Mouse (Mus musculus) heart, embryonic 11.5 days (tissue): ENCODE results near the gene Disp2. TPM values are rescaled to one million over a fixed set of nuclear protein-coding genes. Genes with fewer than 3 reads are reported as not detected.

Source experiments
- ATAC-seq: fragments of 200-750 bp; cut with Nextera tagmentation; replicated peaks from 2 replicates; pipeline ENCODE4 v1.8.0; 2017; ENCODE audit warnings: moderate library complexity; ENCODE audit not compliant: insufficient number of reproducible peaks, low FRiP score, low TSS enrichment
- H3K27ac ChIP-seq: fragments of 300-500 bp; sonication (generic); 2 replicates; pipeline ENCODE4 v1.5.1; 2014; ENCODE audit warnings: mild to moderate bottlenecking, low read depth, low read length
- H3K27me3 ChIP-seq: fragments of 300-500 bp; sonication (generic); 2 replicates; pipeline ENCODE4 v1.6.1; 2014; ENCODE audit warnings: mild to moderate bottlenecking, low read length, mixed read lengths; ENCODE audit not compliant: control insufficient read depth, insufficient read depth
- H3K36me3 ChIP-seq: fragments of 300-500 bp; sonication (generic); 2 replicates; pipeline ENCODE4 v1.6.1; 2014; ENCODE audit warnings: mild to moderate bottlenecking, low read length, moderate library complexity, mixed read lengths; ENCODE audit not compliant: control insufficient read depth, insufficient read depth
- H3K4me1 ChIP-seq: fragments of 300-500 bp; sonication (generic); 2 replicates; pipeline ENCODE4 v1.6.1; 2014; ENCODE audit warnings: low read length; ENCODE audit not compliant: control insufficient read depth, insufficient read depth
- H3K4me2 ChIP-seq: fragments of 300-500 bp; sonication (generic); 2 replicates; pipeline ENCODE4 v1.6.1; 2014; ENCODE audit warnings: mild to moderate bottlenecking, moderate library complexity
- H3K4me3 ChIP-seq: fragments of 300-500 bp; sonication (generic); 2 replicates; pipeline ENCODE4 v1.5.1; 2014; ENCODE audit warnings: low read depth, low read length
- H3K9ac ChIP-seq: fragments of 300-500 bp; sonication (generic); 2 replicates; pipeline ENCODE4 v1.6.1; 2014; ENCODE audit warnings: mild to moderate bottlenecking, low read depth, low read length, moderate library complexity
- H3K9me3 ChIP-seq: fragments of 300-500 bp; sonication (generic); replicated peaks from 2 replicates; pipeline ENCODE4 v1.6.1; 2016; ENCODE audit warnings: low read length; ENCODE audit not compliant: control insufficient read depth
- WGBS: fragments of 180-500 bp; shearing (Covaris S2); extraction: QIAGEN DNeasy Blood & Tissue Kit; methylation state at CpG from one replicate; pipeline ENCODE4 v1.1.7; 2014; ENCODE audit not compliant: insufficient replicate concordance; 5-methylcytosine and 5-hydroxymethylcytosine counted together
- polyA plus RNA-seq: library from polyadenylated mRNA; unstranded; fragments of >200 nt; fragmentation: Nextera tagmentation; extraction: Ambion mirVana; gene quantifications from 2 replicates; pipeline ENCODE4 v1.2.1, GENCODE M21; 2014

Gene Disp2
- polyA plus RNA-seq, 1 experiment from 2014 or later = 0.21 TPM

GRCm38 (mm10) chr2:118789501-118789900 is 10.0 kb downstream of the Disp2 start:
- Histone ChIP-seq H3K9me3 (no peaks in the 10 kb centered on the region), H3K4me2 (no peak overlapping the region), H3K4me1 (peaks cover 10% of the 10 kb centered on the region; the same call in 1 of the 2 replicates), H3K27me3 (peaks cover 19% of the 10 kb centered on the region), H3K27ac (no peak overlapping the region), H3K4me3 (no peak overlapping the region), H3K9ac (no peak overlapping the region), H3K36me3 (no peaks in the 10 kb centered on the region)
- 83% methylated on average over 11 of the region's 11 CpGs for WGBS
- ATAC-seq = no peak

DNA sequence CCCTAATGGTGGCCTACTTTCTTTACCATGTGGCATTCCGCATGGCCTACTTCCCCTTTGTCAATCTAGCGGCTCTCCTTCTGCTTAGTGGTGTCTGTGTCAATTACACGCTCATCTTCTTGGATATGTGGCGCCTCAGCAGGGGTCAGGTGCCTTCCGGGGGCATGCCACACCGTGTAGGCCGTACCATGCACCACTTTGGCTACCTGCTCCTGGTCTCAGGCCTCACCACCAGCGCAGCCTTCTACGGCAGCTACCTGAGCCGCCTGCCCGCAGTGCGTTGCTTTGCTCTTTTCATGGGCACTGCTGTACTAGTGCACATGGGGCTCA is 10.7 kb downstream of the Disp2 start:
- Histone ChIP-seq H3K27ac (no peak overlapping the region), H3K9ac (no peak overlapping the region), H3K36me3 (no peaks in the 10 kb centered on the region), H3K4me1 (peaks cover 10% of the 10 kb centered on the region; the same call in 1 of the 2 replicates), H3K4me3 (peak overlapping the region; percentile 18; the same call in 1 of the 2 replicates), H3K27me3 (peaks cover 19% of the 10 kb centered on the region), H3K4me2 (peak overlapping the region; percentile 48), H3K9me3 (no peaks in the 10 kb centered on the region)
- WGBS = 52% methylated on average over 12 of the region's 12 CpGs
- no peak for ATAC-seq

- Histone ChIP-seq H3K27ac (no peak overlapping the region), H3K36me3 (no peaks in the 10 kb centered on the region), H3K4me3 (peak overlapping the region; percentile 18; the same call in 1 of the 2 replicates), H3K27me3 (peaks cover 19% of the 10 kb centered on the region), H3K4me2 (peak overlapping the region; percentile 48), H3K9ac (no peak overlapping the region), H3K9me3 (no peaks in the 10 kb centered on the region), H3K4me1 (peaks cover 10% of the 10 kb centered on the region; the same call in 1 of the 2 replicates)
- peak; percentile 65; the same call in 1 of the 2 replicates for ATAC-seq
- 26% methylated on average over 44 of the region's 44 CpGs for WGBS
These were observed 11.3 kb downstream of the Disp2 start for GRCm38 (mm10) chr2:118790551-118791525.

DNA sequence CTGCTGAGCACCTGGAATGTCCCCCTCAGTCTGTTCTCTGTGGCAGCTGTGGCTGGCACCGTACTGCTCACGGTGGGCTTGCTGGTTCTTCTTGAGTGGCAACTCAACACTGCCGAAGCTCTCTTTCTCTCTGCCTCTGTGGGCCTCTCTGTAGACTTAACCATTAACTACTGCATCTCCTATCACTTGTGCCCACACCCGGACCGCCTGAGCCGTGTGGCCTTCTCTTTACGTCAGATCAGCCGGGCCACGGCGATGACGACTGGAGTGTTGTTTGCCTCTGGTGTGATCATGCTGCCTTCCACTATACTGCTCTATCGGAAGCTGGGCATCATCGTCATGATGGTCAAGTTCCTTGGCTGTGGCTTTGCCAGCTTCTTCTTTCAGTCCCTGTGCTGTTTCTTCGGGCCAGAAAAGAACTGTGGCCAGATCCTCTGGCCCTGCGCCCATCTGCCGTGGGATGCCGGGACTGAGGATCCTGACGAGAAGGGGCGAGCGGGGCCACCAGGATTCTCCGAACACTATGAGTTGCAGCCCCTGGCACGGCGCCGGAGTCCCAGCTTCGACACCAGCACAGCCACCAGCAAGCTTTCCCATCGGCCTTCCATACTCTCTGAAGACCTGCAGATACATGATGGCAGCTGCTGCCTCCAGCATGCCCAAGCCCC is 12.2 kb downstream of the Disp2 start:
- Histone ChIP-seq H3K4me2 (no peak overlapping the region), H3K9me3 (no peaks in the 10 kb centered on the region), H3K27me3 (peaks cover 17% of the 10 kb centered on the region), H3K36me3 (no peaks in the 10 kb centered on the region), H3K4me3 (no peak overlapping the region), H3K4me1 (peaks cover 10% of the 10 kb centered on the region; the same call in 1 of the 2 replicates), H3K9ac (no peak overlapping the region), H3K27ac (no peak overlapping the region)
- WGBS = 88% methylated on average over 26 of the region's 26 CpGs
- no peak for ATAC-seq

GRCm38 (mm10) chr2:118792259-118792613 is 12.7 kb downstream of the Disp2 start:
- peaks cover 17% of the 10 kb centered on the region for H3K27me3 ChIP-seq
- no peak for ATAC-seq
- no peak overlapping the region for H3K27ac ChIP-seq
- H3K4me2 ChIP-seq = no peak overlapping the region
- peaks cover 10% of the 10 kb centered on the region; the same call in 1 of the 2 replicates for H3K4me1 ChIP-seq
- no peaks in the 10 kb centered on the region for H3K9me3 ChIP-seq
- no peak overlapping the region for H3K9ac ChIP-seq
- H3K36me3 ChIP-seq = no peaks in the 10 kb centered on the region
- 72% methylated on average over 4 of the region's 4 CpGs for WGBS
- H3K4me3 ChIP-seq = no peak overlapping the region

DNA sequence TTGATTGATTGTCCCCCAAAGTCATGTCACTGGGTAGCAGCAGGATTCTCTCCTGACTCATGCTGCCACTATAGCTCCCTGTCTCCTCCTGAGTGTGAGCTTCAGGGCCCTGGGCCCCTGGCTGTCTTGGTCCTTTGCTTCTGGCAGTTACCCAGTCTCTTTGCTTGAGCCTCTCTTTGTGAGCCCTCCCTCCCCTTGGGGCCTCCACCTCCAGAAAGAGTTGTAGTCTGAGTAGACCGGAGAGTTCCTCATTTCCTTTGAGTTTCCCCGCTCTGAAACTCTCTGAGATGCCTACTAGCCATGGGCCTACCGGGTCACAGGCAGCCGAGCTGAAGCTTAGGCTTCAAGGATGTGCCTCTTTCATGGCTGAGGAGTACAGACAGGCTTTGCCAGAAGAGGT is 14.1 kb downstream of the Disp2 start:
- Histone ChIP-seq H3K36me3 (no peaks in the 10 kb centered on the region), H3K9ac (no peak overlapping the region), H3K4me3 (no peak overlapping the region), H3K9me3 (no peaks in the 10 kb centered on the region), H3K27ac (no peak overlapping the region), H3K27me3 (peaks cover 17% of the 10 kb centered on the region), H3K4me1 (peaks cover 10% of the 10 kb centered on the region; the same call in 1 of the 2 replicates), H3K4me2 (no peak overlapping the region)
- WGBS = 75% methylated on average over 4 of the region's 4 CpGs
- ATAC-seq = no peak

DNA sequence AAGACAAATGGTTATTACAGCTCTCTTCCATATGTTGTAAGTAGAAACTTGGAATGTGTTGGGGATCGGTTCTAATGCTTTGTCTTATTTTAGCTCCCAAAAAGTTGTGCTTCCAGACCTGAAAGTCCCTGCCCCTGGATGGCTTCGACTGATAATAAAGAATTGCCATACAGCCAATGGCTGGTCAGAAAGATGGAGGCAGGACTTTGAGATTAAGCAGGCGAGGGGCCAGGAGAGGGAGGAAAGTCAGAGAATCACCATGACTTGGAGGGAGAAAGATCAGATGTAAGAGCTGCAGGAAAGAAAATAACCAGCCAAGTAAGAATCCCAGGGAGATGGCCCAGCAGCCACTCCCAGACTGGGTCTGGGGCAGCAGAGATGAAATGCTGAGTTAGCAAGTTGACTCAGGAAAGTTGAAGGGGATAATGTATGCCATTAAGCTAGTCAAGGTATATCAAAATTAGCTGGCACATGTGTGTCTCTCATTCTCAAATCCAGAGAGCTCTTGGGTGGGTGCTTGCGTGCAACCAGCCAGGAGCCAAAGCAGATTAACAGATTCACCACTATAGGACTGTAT is 23.1 kb downstream of the Disp2 start:
- Histone ChIP-seq H3K4me2 (no peak overlapping the region), H3K36me3 (no peaks in the 10 kb centered on the region), H3K4me1 (peaks cover 2% of the 10 kb centered on the region; the same call in 1 of the 2 replicates), H3K9me3 (no peaks in the 10 kb centered on the region), H3K27me3 (no peaks in the 10 kb centered on the region), H3K9ac (no peak overlapping the region), H3K4me3 (no peak overlapping the region), H3K27ac (no peak overlapping the region)
- no peak for ATAC-seq
- WGBS = 59% methylated on average over 4 of the region's 4 CpGs

GRCm38 (mm10) chr2:118804474-118804873 is 25.0 kb downstream of the Disp2 start:
- H3K27me3 ChIP-seq = no peaks in the 10 kb centered on the region
- H3K9me3 ChIP-seq = no peaks in the 10 kb centered on the region
- no peak for ATAC-seq
- H3K4me1 ChIP-seq = peaks cover 2% of the 10 kb centered on the region; the same call in 1 of the 2 replicates
- no peak overlapping the region for H3K4me3 ChIP-seq
- 67% methylated on average over 2 of the region's 2 CpGs for WGBS
- H3K4me2 ChIP-seq = no peak overlapping the region
- no peaks in the 10 kb centered on the region for H3K36me3 ChIP-seq
- no peak overlapping the region for H3K27ac ChIP-seq
- H3K9ac ChIP-seq = no peak overlapping the region
